Mouse (Mus musculus): ENCODE data around the gene Coro1c. TPM values are rescaled to one million over a fixed set of nuclear protein-coding genes. Genes with fewer than 3 reads are reported as not detected.

The Coro1c gene
- polyA plus RNA-seq, 1 experiment from 2014 or later, result 169 TPM

DNA sequence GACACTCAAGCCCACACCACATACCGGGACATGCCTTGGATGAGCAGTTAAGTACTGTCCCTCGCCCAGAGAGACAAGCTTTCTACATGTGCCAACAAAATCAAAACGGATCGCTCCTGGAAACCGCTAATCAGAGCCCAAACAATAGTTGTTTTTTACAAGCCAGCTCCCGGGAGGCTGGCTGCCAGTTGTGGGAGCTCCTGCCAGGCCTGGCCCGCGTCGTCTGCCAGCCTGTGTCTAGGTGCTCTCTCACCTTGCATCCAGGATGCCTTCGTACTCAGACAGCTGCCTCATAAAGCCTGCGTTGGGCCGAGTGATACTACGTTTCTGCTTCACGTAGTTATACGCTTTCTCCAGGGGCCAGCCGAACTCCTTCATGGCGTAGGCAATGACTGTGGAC, 41.6 kb upstream of the Coro1c start:
- H3K4me3 ChIP-seq (ENCODE audit: low read depth, low read length), result no peak overlapping the region
- no peaks in the 10 kb centered on the region for H3K27me3 ChIP-seq (replicated peaks; ENCODE audit: control insufficient read depth, insufficient read depth, low read length)
- WGBS, result 64% methylated on average over 17 of the region's 17 CpGs
- no peak overlapping the region for H3K9ac ChIP-seq (ENCODE audit: low read length)
- ATAC-seq, result no peak
- no peaks in the 10 kb centered on the region for H3K4me1 ChIP-seq (ENCODE audit: control insufficient read depth, insufficient read depth, low read length)
- peak; percentile 55 for DNase-seq (ENCODE audit: low spot score)
- no peak overlapping the region for H3K4me2 ChIP-seq (ENCODE audit: low read length)
- peaks cover 66% of the 10 kb centered on the region for H3K36me3 ChIP-seq (ENCODE audit: control insufficient read depth, insufficient read depth, low read length)
- peak overlapping the region; percentile 80 for H3K27ac ChIP-seq (ENCODE audit: low read depth, low read length)
- no peaks in the 10 kb centered on the region for H3K9me3 ChIP-seq (replicated peaks; ENCODE audit: control insufficient read depth, low read length)

DNA sequence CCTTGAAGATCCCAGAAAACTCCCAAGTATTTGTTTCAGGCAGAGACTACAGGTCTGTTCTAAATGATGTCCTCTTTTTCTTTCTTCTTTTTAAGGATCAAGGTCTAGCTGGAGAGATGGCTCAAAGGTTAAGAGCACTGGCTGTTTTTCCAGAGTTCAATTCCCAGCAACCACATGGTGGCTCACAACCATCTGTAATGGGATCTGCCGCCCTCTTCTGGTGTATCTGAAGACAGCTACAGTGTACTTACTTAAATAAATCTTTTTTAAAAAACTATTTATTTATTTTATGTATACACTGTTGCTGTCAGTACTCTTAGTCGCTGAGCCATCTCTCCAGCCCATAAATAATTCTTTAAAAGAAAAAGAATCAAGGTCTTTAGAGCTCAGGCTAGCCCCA, 38.7 kb upstream of the Coro1c start:
- Histone ChIP-seq H3K4me1 (ENCODE audit: control insufficient read depth, insufficient read depth, low read length) (no peaks in the 10 kb centered on the region), H3K27ac (ENCODE audit: low read depth, low read length) (no peak overlapping the region), H3K9me3 (replicated peaks; ENCODE audit: control insufficient read depth, low read length) (no peaks in the 10 kb centered on the region), H3K36me3 (ENCODE audit: control insufficient read depth, insufficient read depth, low read length) (peaks cover 77% of the 10 kb centered on the region), H3K27me3 (replicated peaks; ENCODE audit: control insufficient read depth, insufficient read depth, low read length) (no peaks in the 10 kb centered on the region), H3K4me2 (ENCODE audit: low read length) (no peak overlapping the region), H3K4me3 (ENCODE audit: low read depth, low read length) (no peak overlapping the region), H3K9ac (ENCODE audit: low read length) (no peak overlapping the region)
- 75% methylated on average over 2 of the region's 2 CpGs for WGBS
- no peak for ATAC-seq
- DNase-seq (ENCODE audit: low spot score), result no peak

DNA sequence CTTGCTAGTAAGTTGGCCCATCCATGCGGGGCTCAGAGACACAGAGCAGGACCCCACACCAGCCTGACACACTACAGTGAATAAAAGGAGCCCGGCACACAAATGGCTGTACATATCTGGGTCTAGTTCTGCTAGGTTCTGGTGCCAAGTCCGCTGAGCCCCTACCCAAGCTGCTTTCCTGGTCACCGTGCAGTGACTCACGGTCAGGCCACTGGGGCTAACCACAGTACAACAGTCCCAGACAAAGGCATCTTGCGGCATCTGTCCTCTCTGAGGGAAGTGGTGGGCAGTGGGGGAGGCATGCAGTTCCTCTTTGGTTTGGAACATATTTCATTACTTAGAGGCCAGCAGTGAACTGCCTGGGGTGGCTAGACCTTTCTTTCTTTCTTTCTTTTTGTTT, 36.6 kb upstream of the Coro1c start:
- H3K9me3 ChIP-seq (replicated peaks; ENCODE audit: control insufficient read depth, low read length), result no peaks in the 10 kb centered on the region
- DNase-seq (ENCODE audit: low spot score) (no peak), ATAC-seq (no peak)
- no peaks in the 10 kb centered on the region for H3K4me1 ChIP-seq (ENCODE audit: control insufficient read depth, insufficient read depth, low read length)
- WGBS, result 92% methylated on average over 6 of the region's 6 CpGs
- H3K36me3 ChIP-seq (ENCODE audit: control insufficient read depth, insufficient read depth, low read length), result peaks cover 86% of the 10 kb centered on the region
- H3K27ac ChIP-seq (ENCODE audit: low read depth, low read length), result no peak overlapping the region
- H3K4me2 ChIP-seq (ENCODE audit: low read length), result no peak overlapping the region
- no peak overlapping the region for H3K4me3 ChIP-seq (ENCODE audit: low read depth, low read length)
- no peak overlapping the region for H3K9ac ChIP-seq (ENCODE audit: low read length)
- H3K27me3 ChIP-seq (replicated peaks; ENCODE audit: control insufficient read depth, insufficient read depth, low read length), result no peaks in the 10 kb centered on the region

DNA sequence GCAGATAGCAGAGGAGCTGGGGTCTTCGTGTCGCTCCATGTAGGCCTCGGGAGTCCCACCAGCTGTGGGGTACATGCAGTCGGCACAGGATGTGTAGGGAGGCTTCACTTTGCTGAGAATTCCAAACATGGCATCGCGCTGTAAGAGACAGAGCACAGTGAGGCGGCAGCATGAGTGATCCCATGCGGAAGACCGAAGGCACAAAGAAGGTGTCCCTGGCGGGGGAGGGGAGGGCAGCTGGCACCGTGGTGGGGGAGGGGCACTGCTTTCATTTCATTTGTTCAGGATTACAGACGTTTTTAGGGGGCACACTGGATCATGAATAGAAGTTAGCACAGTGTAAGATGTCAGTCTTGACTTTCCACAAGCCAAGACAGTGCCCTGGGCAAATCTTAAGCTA, 34.8 kb upstream of the Coro1c start:
- no peak overlapping the region for H3K4me3 ChIP-seq (ENCODE audit: low read depth, low read length)
- DNase-seq (ENCODE audit: low spot score) (peak; percentile 27), ATAC-seq (no peak)
- H3K4me1 ChIP-seq (ENCODE audit: control insufficient read depth, insufficient read depth, low read length), result no peaks in the 10 kb centered on the region
- no peaks in the 10 kb centered on the region for H3K9me3 ChIP-seq (replicated peaks; ENCODE audit: control insufficient read depth, low read length)
- H3K27me3 ChIP-seq (replicated peaks; ENCODE audit: control insufficient read depth, insufficient read depth, low read length), result no peaks in the 10 kb centered on the region
- H3K9ac ChIP-seq (ENCODE audit: low read length), result no peak overlapping the region
- no peak overlapping the region for H3K4me2 ChIP-seq (ENCODE audit: low read length)
- peak overlapping the region; percentile 36; the same call in 1 of the 2 replicates for H3K27ac ChIP-seq (ENCODE audit: low read depth, low read length)
- H3K36me3 ChIP-seq (ENCODE audit: control insufficient read depth, insufficient read depth, low read length), result peaks cover 78% of the 10 kb centered on the region
- 65% methylated on average over 12 of the region's 12 CpGs for WGBS

DNA sequence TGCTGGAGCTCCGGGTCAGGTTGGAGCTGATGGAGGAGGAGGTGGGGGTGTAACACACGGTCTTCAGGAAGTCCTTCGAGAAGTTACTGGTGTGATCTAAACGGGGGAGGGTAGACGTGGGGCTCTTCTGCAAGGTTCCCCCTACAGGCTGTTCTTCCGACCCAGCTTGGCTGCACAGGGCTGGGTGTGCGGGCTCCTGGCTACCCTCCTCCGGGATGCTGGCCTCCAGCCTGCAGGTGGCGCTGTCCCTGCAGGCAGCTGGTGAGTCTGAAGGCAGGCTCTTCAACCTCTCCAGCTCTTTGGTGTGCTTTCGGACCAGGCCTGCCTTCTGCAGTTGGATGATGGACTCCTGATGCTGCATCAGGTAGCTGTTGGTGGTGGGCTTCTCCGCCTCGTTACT, 34.0 kb upstream of the Coro1c start:
- H3K27me3 ChIP-seq (replicated peaks; ENCODE audit: control insufficient read depth, insufficient read depth, low read length), result no peaks in the 10 kb centered on the region
- H3K27ac ChIP-seq (ENCODE audit: low read depth, low read length), result no peak overlapping the region
- H3K4me2 ChIP-seq (ENCODE audit: low read length), result no peak overlapping the region
- H3K4me1 ChIP-seq (ENCODE audit: control insufficient read depth, insufficient read depth, low read length), result peaks cover 3% of the 10 kb centered on the region; the same call in 1 of the 2 replicates
- WGBS, result 90% methylated on average over 12 of the region's 12 CpGs
- H3K9ac ChIP-seq (ENCODE audit: low read length), result no peak overlapping the region
- DNase-seq (ENCODE audit: low spot score) (no peak), ATAC-seq (no peak)
- H3K4me3 ChIP-seq (ENCODE audit: low read depth, low read length), result no peak overlapping the region
- peaks cover 75% of the 10 kb centered on the region for H3K36me3 ChIP-seq (ENCODE audit: control insufficient read depth, insufficient read depth, low read length)
- H3K9me3 ChIP-seq (replicated peaks; ENCODE audit: control insufficient read depth, low read length), result no peaks in the 10 kb centered on the region

DNA sequence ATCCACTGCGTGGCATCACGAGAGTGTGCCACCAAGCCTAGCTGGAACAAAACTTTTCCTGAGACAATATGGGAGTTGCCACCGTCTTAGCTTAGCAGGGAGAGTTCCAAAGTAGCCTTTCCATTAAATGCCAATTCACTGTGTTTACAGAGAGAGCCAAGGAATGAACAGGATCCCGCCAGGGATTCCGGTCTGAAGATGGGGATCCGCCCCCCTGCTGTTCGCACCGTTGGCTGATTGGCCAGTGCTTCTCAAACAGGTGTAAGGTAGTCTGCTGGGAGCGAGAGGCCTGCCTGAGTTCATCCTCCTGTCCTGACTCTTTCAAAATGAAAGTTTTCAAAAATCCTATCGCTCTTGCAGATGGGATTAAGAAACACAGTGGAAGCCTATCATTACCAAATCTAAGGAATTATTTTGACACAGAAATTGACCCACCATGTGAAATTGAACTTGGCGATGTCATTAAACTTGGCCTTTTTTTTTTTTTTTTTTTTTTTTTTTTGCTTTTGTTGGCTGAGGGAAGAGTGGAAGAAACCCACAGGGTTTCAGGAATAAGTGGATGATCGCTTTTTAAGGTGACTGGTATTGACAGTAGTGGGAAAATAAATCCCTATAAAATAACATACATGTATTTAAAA, 30.8 kb upstream of the Coro1c start:
- H3K4me3 ChIP-seq (ENCODE audit: low read depth, low read length), result no peak overlapping the region
- DNase-seq (ENCODE audit: low spot score) (no peak), ATAC-seq (no peak)
- no peak overlapping the region for H3K4me2 ChIP-seq (ENCODE audit: low read length)
- no peak overlapping the region for H3K27ac ChIP-seq (ENCODE audit: low read depth, low read length)
- H3K27me3 ChIP-seq (replicated peaks; ENCODE audit: control insufficient read depth, insufficient read depth, low read length), result no peaks in the 10 kb centered on the region
- H3K9me3 ChIP-seq (replicated peaks; ENCODE audit: control insufficient read depth, low read length), result no peaks in the 10 kb centered on the region
- WGBS, result 46% methylated on average over 12 of the region's 12 CpGs
- H3K4me1 ChIP-seq (ENCODE audit: control insufficient read depth, insufficient read depth, low read length), result peaks cover 7% of the 10 kb centered on the region
- H3K9ac ChIP-seq (ENCODE audit: low read length), result no peak overlapping the region
- peaks cover 50% of the 10 kb centered on the region for H3K36me3 ChIP-seq (ENCODE audit: control insufficient read depth, insufficient read depth, low read length)

DNA sequence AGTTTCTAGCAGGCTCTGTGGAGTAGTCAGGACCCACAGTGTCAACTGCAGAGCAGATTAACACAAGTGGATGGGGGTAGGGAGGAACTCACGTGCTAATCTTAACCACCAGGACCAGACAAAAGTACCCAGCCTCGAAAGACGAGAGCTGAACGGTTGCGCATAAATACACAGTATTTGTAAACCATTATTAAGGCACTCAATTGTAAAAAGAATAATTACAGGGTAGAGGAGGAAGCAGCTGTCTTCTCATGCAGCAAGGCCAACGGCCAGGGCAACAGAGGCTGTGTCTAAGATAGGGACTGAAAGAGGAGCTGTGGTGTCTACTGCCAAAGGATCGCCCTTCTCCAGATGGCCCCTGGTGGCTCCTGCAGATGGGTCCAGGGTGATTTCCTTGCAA, 29.1 kb upstream of the Coro1c start:
- peak overlapping the region; percentile 8; the same call in 1 of the 2 replicates for H3K9ac ChIP-seq (ENCODE audit: low read length)
- H3K9me3 ChIP-seq (replicated peaks; ENCODE audit: control insufficient read depth, low read length), result no peaks in the 10 kb centered on the region
- H3K4me2 ChIP-seq (ENCODE audit: low read length), result no peak overlapping the region
- no peaks in the 10 kb centered on the region for H3K27me3 ChIP-seq (replicated peaks; ENCODE audit: control insufficient read depth, insufficient read depth, low read length)
- ATAC-seq (peak; percentile 81), DNase-seq (ENCODE audit: low spot score) (peak; percentile 61)
- H3K27ac ChIP-seq (ENCODE audit: low read depth, low read length), result peak overlapping the region; percentile 65
- peaks cover 7% of the 10 kb centered on the region for H3K4me1 ChIP-seq (ENCODE audit: control insufficient read depth, insufficient read depth, low read length)
- no peak overlapping the region for H3K4me3 ChIP-seq (ENCODE audit: low read depth, low read length)
- peaks cover 33% of the 10 kb centered on the region for H3K36me3 ChIP-seq (ENCODE audit: control insufficient read depth, insufficient read depth, low read length)
- 42% methylated on average over 7 of the region's 7 CpGs for WGBS

DNA sequence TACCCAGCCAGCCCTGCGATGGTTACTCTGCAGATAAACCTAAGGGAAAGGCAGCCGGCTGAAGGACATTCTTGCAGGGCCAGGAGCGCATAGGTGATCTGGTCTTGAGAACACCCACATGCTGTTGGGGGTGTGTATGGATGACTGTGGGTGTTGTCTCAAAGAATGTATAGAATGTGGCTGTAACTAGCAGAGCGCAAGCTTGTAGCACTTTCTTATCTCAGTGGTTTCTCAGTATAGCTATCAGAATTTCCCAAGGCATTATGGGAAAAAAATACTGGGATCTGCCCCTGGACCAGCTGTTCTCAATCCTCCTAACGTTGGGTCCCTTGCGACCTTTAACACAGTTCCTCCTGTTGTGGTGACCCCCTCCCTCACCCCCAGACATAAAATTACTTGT, 25.3 kb upstream of the Coro1c start:
- H3K27ac ChIP-seq (ENCODE audit: low read depth, low read length), result no peak overlapping the region
- no peak for DNase-seq (ENCODE audit: low spot score)
- H3K4me3 ChIP-seq (ENCODE audit: low read depth, low read length), result no peak overlapping the region
- H3K4me1 ChIP-seq (ENCODE audit: control insufficient read depth, insufficient read depth, low read length), result peaks cover 7% of the 10 kb centered on the region
- H3K27me3 ChIP-seq (replicated peaks; ENCODE audit: control insufficient read depth, insufficient read depth, low read length), result no peaks in the 10 kb centered on the region
- 87% methylated on average over 6 of the region's 6 CpGs for WGBS
- H3K36me3 ChIP-seq (ENCODE audit: control insufficient read depth, insufficient read depth, low read length), result peaks cover 3% of the 10 kb centered on the region; the same call in 1 of the 2 replicates
- no peak for ATAC-seq
- no peak overlapping the region for H3K9ac ChIP-seq (ENCODE audit: low read length)
- H3K4me2 ChIP-seq (ENCODE audit: low read length), result no peak overlapping the region
- H3K9me3 ChIP-seq (replicated peaks; ENCODE audit: control insufficient read depth, low read length), result no peaks in the 10 kb centered on the region

DNA sequence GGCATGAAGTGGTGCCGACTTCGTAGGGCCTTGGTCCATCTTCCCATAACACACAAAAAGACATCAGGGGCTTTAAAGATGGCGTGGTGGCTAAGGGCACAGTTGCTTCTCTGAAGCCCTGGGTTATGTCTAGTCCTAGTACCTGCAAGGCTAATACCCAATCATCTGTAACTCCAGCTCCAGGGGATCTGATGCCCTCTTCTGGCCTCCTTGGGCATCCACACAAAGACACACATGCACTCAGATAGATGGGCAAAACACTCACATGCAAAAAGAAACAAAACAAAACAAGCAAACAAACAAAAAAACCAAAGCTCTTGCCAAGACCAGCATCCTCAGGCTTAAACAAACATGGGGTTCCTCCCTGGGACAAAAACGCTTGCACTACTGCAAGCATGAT, 24.9 kb upstream of the Coro1c start:
- Histone ChIP-seq H3K27me3 (replicated peaks; ENCODE audit: control insufficient read depth, insufficient read depth, low read length) (no peaks in the 10 kb centered on the region), H3K4me2 (ENCODE audit: low read length) (no peak overlapping the region), H3K9ac (ENCODE audit: low read length) (no peak overlapping the region), H3K27ac (ENCODE audit: low read depth, low read length) (no peak overlapping the region), H3K4me3 (ENCODE audit: low read depth, low read length) (no peak overlapping the region), H3K4me1 (ENCODE audit: control insufficient read depth, insufficient read depth, low read length) (peaks cover 7% of the 10 kb centered on the region), H3K9me3 (replicated peaks; ENCODE audit: control insufficient read depth, low read length) (no peaks in the 10 kb centered on the region), H3K36me3 (ENCODE audit: control insufficient read depth, insufficient read depth, low read length) (peaks cover under 1% of the 10 kb centered on the region; the same call in 1 of the 2 replicates)
- WGBS, result 80% methylated on average over 4 of the region's 4 CpGs
- DNase-seq (ENCODE audit: low spot score) (no peak), ATAC-seq (no peak)

Measured in forebrain, embryonic 14.5 days (tissue).